ENCODE assay signal across 8 mouse cellular contexts in the genomic region with DNA sequence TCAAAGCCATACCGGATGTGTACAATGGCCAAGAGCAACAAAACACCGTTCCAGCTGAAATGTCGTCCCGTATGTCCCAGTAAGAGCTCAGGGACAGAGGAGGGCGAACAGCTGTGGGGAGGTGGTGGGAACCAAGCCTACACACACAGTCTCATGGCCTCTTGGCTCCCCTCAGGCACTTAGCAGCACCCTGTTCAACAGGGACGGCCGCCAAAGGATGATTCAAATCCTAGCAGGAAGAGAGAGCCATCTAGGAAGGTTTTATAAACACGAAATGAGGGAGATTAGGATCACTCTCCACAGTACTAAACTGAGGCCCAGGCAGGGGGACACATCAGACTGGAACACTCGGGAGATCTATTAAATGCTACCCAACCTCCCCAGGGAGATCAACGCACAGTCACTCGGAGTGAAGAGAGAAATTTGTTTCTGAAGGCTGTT.
A peak's percentile ranks its signal among the peaks of the same experiment; 100 is the strongest.
DNase-seq lines count a peak whose midpoint lies in the region; ATAC-seq and TF ChIP-seq lines count a peak whose summit lies in the region.

No protein-coding gene starts in this region.

- H3K4me3 ChIP-seq in megakaryocyte, embryonic 14.5 days (replicated peaks), result peak overlapping the region; percentile 56
- peak overlapping the region; percentile 3 for H3K4me3 ChIP-seq in myocyte

- H3K79me2 ChIP-seq in myocyte (ENCODE audit: control insufficient read depth, insufficient read depth), result peaks cover 39% of the 10 kb centered on the region

- peaks cover under 1% of the 10 kb centered on the region for H3K27me3 ChIP-seq in megakaryocyte, embryonic 14.5 days (replicated peaks)
- H3K27me3 ChIP-seq in myocyte (ENCODE audit: control insufficient read depth, insufficient read depth, insufficient read length), result no peaks in the 10 kb centered on the region

- no peak overlapping the region for H3ac ChIP-seq in myocyte (ENCODE audit: control insufficient read depth, insufficient read length)

- H3K9me3 ChIP-seq in megakaryocyte, embryonic 14.5 days, result no peaks in the 10 kb centered on the region

- H3K36me3 ChIP-seq in megakaryocyte, embryonic 14.5 days (replicated peaks; ENCODE audit: low read length), result no peaks in the 10 kb centered on the region
- no peaks in the 10 kb centered on the region for H3K36me3 ChIP-seq in myocyte (ENCODE audit: control insufficient read depth, insufficient read depth)

- peak; percentile 43 for TF ChIP-seq POLR2A in myocyte (IDR thresholded peaks at IDR 0.05; ENCODE audit: insufficient read length, low read depth)

- DNase-seq in gastrocnemius, adult 8-10 months (ENCODE audit: low spot score in 2 of 2), result peak; percentile 61 to 73
- peak; percentile 23 to 29 for DNase-seq in kidney, adult 8-10 months
- no peak for DNase-seq in cerebellum, adult 11-12 months

- no peak for ATAC-seq in megakaryocyte, adult 5-6 weeks (ENCODE audit: poor library complexity, severe bottlenecking)
- ATAC-seq in activated CD4-positive, CD25-positive, alpha-beta regulatory T cell, adult 4 months, result no peak
- ATAC-seq in erythroid progenitor cell, adult 5-6 weeks (replicated peaks; ENCODE audit: low FRiP score, poor library complexity, severe bottlenecking), result no peak

- peak overlapping the region; percentile 90 for H3K4me2 ChIP-seq in myocyte (ENCODE audit: low read depth)

- H3K4me1 ChIP-seq in megakaryocyte, embryonic 14.5 days, result peaks cover 13% of the 10 kb centered on the region

TF ChIP-seq in myocyte, 11 proteins besides CTCF, POLR2A, EP300 and RAD21:
- no peak for TF ChIP-seq CEBPB (IDR thresholded peaks at IDR 0.05; ENCODE audit: insufficient read depth, poor library complexity, severe bottlenecking)
- no peak for TF ChIP-seq REST (IDR thresholded peaks at IDR 0.05; ENCODE audit: insufficient read depth, insufficient read length)
- TF ChIP-seq USF1 (IDR thresholded peaks at IDR 0.05; ENCODE audit: low read depth), result no peak
- TF ChIP-seq POLR2AphosphoS2 (IDR thresholded peaks at IDR 0.05; ENCODE audit: insufficient read length, low read depth), result no peak
- TF ChIP-seq SRF (IDR thresholded peaks at IDR 0.05; ENCODE audit: control insufficient read depth, insufficient read length, low read depth), result peak; percentile 20
- peak; percentile 73 to 93 (median 84) for TF ChIP-seq MYOG (IDR thresholded peaks at IDR 0.05; ENCODE audit: control insufficient read depth in 1 of 3, insufficient read depth in 1 of 3, insufficient read length in 2 of 3, low read depth in 2 of 3)
- peak; percentile 60 for TF ChIP-seq TCF3 (IDR thresholded peaks at IDR 0.05; ENCODE audit: insufficient read length, low read depth)
- peak; percentile 79 to 98 (median 93) for TF ChIP-seq MYOD1 (IDR thresholded peaks at IDR 0.05; ENCODE audit: control insufficient read depth in 1 of 3, insufficient read length in 2 of 3, low read depth in 2 of 3)
- no peak for TF ChIP-seq E2F4 (IDR thresholded peaks at IDR 0.05; ENCODE audit: insufficient read depth)
- peak; percentile 62 for TF ChIP-seq TCF12 (IDR thresholded peaks at IDR 0.05; ENCODE audit: insufficient read depth, poor library complexity, severe bottlenecking)
- TF ChIP-seq MAX (IDR thresholded peaks at IDR 0.05; ENCODE audit: low read depth), result no peak
